Mouse (Mus musculus): ENCODE measurements at regions not wholly inside any gene's neighbourhood (a gene's known extent, or its start where the extent isn't known, plus 50 kb on each side); places are given as distances from the start of the nearest gene placed in this dataset.

GRCm38 (mm10) chr15:97458748-97459221, 211.7 kb upstream of the Amigo2 start:
- peak; percentile 71 for DNase-seq

DNA sequence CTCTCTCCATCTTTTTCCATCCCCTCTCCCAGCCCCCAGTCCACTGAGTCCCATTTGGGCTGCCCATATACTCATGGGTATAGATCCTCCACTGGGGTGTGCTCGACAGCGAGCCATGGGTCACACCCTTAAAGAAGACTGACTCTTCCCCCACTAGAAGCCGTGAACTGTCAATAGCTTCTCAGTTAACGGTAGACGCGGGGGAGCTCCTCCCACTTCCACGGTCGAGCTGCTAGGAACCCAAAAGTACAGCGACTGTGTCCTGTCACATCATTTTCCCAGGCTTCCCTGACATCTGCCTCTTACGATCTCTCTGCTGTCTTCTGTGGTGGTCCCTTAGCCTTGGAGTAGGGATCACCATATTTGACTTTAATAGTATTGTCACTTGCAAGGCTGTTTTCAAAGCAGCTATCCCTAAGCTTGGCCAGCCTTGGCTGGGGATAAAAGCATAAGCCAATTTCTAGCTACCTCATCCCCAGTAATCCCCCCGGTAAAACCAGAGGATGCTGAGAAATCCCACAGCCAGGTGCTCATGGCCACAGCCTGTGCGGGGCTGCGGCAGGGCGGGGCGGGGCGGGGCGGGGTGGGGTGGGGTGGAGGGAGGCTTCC, 211.2 kb upstream of the Amigo2 start:
- DNase-seq, result peak; percentile 33

- no peak for DNase-seq
Observed at GRCm38 (mm10) chr15:97457468-97457867, 210.4 kb upstream of the Amigo2 start.

DNA sequence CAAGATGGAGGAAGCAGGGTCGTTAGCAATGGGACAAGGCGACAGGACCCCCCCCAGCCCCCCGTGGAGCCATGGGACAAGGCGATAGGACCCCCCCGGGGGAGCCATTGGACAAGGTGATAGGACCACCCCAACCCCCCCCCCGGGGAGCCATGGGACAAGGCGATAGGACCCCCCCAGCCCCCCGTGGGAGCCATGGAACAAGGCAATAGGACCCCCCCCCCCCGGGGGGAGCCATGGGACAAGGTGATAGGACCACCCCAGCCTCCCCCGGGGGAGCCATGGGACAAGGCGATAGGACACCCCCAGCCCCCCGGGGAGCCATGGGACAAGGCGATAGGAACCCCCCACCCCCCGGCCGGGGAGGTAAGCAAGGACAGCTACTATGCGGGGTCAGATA, 209.9 kb upstream of the Amigo2 start:
- DNase-seq, result no peak

- no peak for DNase-seq
Observed at GRCm38 (mm10) chr15:97455672-97456071, 208.6 kb upstream of the Amigo2 start.

DNA sequence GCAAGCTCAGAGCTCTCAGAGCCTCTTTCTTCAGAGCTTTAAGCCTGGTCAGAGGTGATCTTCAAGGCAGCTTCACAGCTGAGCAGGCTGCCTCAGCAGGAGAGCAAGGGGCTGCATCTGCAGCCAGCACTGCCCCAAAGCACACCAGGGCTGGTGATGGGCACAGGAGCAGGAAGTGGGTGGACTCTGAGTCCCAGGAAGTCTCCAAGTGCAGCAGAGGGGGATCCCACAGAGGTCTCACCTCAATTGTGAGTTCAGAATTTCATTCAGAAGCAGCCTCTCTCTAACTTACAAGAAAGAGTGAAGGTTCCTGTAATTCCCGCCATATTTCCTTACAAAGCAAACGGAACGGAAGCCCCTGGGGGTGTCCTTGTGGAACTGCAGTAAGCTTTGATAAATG, 202.6 kb upstream of the Amigo2 start:
- no peak for DNase-seq

GRCm38 (mm10) chr15:97449001-97449400, 201.9 kb upstream of the Amigo2 start:
- no peak for DNase-seq

DNA sequence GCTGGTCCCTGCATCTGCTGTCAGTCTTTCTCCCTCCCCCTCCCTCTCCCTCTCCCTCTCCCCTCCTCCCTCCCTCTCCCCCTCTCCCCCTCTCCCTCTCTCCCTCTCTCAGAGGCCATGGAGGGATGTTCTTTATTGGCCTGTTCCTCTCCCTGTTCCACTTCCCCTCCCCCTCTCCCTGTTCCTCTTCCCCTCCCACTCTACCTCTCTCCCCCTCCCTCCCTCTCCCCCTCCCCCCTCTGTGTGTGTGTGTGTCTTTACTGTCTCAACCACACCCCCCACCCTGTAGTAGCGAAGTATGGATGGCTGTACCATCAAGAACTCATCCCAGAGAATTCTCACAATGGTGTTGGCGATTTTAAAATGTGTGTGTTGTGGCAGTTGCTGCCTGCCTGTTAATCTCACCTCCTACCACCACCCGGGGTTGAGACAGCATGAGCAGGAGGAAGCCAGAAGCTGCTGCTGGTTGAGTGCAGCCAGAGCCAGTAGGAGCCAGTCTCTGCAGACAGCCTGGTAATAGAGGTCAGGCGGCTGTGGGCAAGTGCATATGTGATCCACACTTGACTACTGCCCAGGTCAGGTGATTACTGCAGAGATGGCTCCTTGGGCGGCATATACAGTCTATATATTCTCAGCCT, 201.3 kb upstream of the Amigo2 start:
- DNase-seq, result no peak

DNA sequence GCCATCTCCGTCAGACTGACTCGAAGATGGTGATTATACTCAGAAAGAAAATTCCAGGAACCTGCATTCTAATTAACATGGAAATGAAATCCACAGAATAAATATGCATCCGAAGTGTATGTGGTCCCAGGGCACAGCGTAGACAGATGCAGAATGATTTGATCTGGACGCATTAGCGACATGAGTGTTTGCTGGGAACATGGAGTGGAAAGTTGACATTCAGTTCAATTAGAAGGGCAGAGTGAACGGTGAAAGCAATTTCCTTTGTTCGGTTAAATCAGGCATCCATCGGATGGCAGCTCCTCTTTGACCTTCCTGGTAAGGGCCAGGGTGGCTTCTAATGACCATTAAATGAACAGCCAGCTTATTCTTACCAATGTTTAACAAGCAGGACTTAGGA, 199.1 kb upstream of the Amigo2 start:
- DNase-seq, result no peak

GRCm38 (mm10) chr15:97438235-97438760, 191.2 kb upstream of the Amigo2 start:
- no peak for DNase-seq
